Mouse (Mus musculus) cerebellum, adult (tissue): ENCODE results near the gene Prl7c1.
"Not testable (repeated sequence)": the region's sequence is repeated elsewhere in the genome, so short reads cannot be mapped to it uniquely, and the experiment has no call there.

Experiments used
- ATAC-seq: cut with Nextera tagmentation; 2 replicates; pipeline ENCODE4 v1.9.2; 2017; ENCODE audit warnings: mild to moderate bottlenecking, moderate library complexity, mixed read lengths; ENCODE audit not compliant: insufficient number of reproducible peaks, low FRiP score, low TSS enrichment

The Prl7c1 gene

DNA sequence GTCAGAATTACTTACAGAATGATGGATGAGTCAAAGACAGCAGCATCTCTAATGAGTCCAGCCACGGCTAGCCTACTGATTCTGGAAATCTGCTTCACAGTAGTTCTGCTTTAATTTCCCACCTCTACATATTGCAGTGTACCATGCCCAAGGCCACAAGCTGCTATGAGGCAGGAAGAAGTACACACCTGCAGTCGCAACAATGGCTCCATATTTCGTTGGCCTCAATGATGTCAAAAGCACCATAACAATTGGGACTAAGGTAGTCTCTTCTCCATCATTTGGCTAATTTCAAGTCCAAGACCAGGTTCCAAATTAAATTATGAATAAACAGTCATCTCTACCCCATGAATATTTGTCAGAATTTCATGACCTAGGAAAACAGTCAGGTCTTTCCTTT, at the start of gene Prl7c1:
Gene Prl7c1 (minus strand): TSS at position 101 of the 400 bp plus-strand sequence.
- ATAC-seq, result not testable (repeated sequence)

DNA sequence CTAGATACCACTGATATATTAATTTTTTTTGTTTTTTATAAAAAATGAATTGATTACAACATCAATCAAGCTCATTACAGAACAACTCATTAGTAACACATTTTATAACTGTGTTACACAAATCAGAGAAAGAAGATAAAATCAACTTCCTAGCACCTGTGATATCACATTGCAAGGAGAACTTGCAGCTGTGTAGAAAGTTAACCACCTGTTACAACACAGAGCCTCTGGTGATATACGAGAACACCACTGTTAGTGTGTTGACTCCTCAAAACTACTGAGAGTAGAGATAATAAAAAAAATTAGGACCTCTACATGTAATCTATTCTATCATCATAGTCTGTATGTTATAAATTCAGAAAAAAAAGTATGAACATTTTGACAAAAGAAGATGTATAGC, 22.2 kb upstream of the Prl7c1 start:
- no peak for ATAC-seq

DNA sequence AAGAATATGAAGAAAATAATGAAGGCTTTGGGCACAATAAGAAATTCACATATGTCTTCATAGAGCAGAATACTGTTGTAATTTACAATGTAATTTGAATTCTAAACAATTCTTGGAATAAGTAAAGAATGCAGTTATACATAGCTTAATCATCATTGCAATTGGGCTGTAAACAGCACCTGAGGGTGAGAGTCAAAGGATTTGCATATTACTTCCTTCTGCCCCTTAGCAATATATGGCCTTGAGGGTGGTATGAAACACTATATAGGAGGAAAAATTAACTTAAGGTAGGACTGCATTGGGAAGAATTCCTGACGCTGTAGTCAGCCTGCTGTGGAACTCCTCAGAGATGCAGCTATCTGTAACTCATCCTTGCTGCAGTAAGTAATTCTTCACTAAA, 20.8 kb upstream of the Prl7c1 start, which contains the start of gene Prl2a1:
Gene Prl2a1 (plus strand): TSS at position 301 of the 400 bp plus-strand sequence.
- ATAC-seq, result no peak

DNA sequence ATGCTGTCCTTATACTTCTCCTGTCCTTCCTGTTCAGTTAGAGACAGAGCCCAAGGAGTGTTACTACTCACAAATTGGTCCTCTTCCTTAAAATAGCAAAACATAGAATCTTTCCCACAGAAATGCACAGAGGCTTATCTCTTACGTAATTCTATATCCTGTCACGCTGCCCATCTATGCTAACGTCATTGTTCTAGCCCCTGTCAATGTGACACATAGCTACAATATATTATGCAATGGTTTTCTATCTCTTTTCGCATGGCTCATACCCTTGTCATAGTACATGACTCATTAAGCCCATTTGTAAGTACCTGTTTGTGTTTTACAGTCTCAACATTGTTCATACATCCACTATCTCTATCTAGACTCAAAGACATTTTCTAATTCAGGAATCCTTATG, 18.7 kb upstream of the Prl7c1 start:
- no peak for ATAC-seq

DNA sequence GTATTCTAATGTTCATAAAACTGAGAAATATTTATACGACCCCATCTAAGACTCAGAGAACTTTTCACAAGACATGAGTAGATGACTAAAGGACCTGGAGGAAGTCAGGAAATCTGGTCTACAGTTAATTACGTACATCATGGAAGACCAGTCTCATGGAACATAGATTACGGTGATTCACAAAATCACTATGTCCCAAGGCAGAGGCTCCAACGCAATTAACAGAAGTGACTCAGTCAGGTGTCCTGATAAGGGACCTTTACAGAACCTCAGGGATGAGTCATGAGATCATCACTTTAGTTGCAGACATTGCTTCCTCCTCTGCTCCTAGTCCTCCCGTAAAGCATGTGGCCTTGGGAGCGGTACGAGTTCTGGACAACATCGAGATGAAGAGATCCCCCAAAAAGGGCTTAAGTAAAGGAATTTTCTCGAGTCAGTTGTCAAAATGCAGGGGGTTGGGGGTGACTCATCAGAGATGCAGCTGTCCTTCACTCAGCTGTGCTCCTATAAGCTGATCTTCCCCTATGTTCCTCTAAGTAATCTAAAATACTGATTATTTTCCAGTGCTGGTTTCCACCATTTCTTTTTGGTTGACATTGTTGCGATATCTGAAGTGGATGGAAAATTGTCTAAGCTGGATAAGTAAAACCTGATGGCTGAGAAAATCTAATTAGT, 46.0 kb downstream of the Prl7c1 start:
- no peak for ATAC-seq

DNA sequence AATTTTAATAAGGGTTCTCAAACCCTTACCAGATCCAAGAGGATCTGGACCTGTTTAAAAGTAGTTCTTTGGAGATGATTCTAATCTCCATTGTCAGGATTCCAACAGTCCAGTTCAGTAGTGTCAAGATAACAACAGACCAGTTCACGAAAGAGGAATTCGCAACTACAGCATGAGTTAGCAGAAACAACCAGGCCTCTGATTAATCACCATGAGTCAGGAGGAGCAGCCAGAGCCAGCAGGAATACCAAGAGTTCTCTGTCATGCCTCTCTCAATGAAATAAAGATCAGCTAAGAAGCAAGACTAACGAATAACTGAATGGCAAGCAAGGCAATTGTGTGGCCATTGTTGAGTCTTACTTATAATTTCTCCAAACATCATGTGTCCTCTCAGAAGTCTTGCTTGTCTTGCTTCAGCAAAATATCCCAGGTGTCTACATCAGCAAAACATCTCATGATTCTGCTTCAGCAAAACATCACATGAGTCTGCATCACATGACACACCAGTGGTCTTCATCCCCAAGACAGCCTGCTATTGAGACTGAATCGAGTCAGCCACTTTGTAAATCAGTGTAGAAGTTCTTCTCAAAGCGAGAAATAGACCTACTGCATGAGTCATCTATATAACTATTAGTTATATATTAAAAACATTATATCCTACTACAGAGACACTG, 50.2 kb downstream of the Prl7c1 start:
- ATAC-seq, result not testable (repeated sequence)

DNA sequence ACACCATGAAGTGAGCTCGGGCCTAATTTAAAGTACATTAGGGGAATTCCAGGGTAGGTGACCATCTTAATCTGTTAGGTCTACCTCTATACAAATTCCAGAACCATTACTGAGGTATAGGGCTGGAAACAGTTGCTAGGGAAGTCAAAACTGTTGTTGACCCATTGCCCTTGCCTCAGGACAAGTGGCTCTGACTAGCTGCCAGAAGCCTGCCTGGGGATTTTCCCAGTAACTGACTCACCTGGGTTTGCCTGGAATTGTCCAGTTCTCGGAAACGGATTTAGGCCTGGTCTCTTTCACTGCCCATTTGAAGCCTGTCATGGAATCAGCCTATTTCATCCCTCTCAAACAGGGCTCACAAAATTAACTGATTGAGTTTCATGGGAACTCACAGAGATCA, 55.5 kb downstream of the Prl7c1 start:
- ATAC-seq, result not testable (repeated sequence)
